Mouse (Mus musculus): ENCODE results near the gene Rrp1b. TPM values are rescaled to one million over a fixed set of nuclear protein-coding genes. Genes with fewer than 3 reads are reported as not detected.
"Not testable (repeated sequence)": the region's sequence is repeated elsewhere in the genome, so short reads cannot be mapped to it uniquely, and the experiment has no call there.

Gene Rrp1b
- total and polyA plus RNA-seq, 3 experiments = 60.9 to 149 (median 76.7) TPM

DNA sequence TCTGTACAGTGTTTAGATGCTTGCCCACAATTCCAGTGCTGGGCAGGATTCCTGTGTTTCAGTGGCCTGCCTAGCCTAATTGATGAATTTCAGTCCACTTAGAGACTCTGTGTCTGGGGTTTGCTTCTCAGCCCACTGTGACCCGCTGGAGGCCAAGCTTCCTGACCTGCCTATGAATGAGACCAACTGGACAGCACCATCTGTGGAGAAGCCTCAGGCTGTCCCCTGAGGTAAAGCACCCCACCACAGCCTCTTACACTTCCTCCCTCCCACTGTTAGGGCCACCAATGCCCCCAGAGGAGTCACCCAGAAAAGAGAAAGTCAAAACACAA is 55.1 kb downstream of the Rrp1b start:
- Histone ChIP-seq H3K9me3 (replicated peaks; ENCODE audit: low read length) (peaks cover 10% of the 10 kb centered on the region), H3K4me1 (ENCODE audit: control insufficient read depth in 1 of 2, insufficient read depth in 2 of 2) (peaks cover 9 to 33% of the 10 kb centered on the region in 2 experiments), H3K27ac (ENCODE audit: insufficient read depth, low read depth) (no peak overlapping the region), H3K4me3 (replicated peaks in 1 of 3; ENCODE audit: low read depth in 2 of 3, low read length in 2 of 3, poor library complexity in 1 of 3) (peak overlapping the region in 2 of 3 experiments; percentile 42 to 44), H3K9ac (ENCODE audit: insufficient read depth, low read depth) (no peak overlapping the region), H3K79me2 (replicated peaks; ENCODE audit: control insufficient read depth, extremely low read depth, insufficient read depth, poor library complexity, severe bottlenecking) (no peaks in the 10 kb centered on the region), H3K27me3 (replicated peaks) (peaks cover 3% of the 10 kb centered on the region), H3K36me3 (replicated peaks in 1 of 2; ENCODE audit: control insufficient read depth in 1 of 2, insufficient read depth in 1 of 2, low read length in 1 of 2) (no peaks in the 10 kb centered on the region), H3K4me2 (ENCODE audit: insufficient read depth, low read depth, poor library complexity, severe bottlenecking) (peak overlapping the region; percentile 30; the same call in 1 of the 2 replicates)
- in situ Hi-C loops (cut with MboI; ENCODE audit: low pct_ligation_motif_present, low pct_unique_long_range_greater_than_20kb, low sequenced_read_pairs) = no loop called here
- dilution Hi-C loops (cut with MboI; ENCODE audit: extremely low pct_ligation_motif_present, extremely low pct_unique_long_range_greater_than_20kb, low sequenced_read_pairs) = no loop called here
- TF ChIP-seq EP300 (IDR thresholded peaks at IDR 0.05; ENCODE audit: low read length) (peak; percentile 39; the same call in 1 of the 2 replicates), CTCF (conservative IDR thresholded peaks at IDR 0.05 in 1 of 2, IDR thresholded peaks at IDR 0.05 in 1 of 2; ENCODE audit: low read depth in 2 of 2, low read length in 2 of 2) (no peak), CHD1 (IDR thresholded peaks at IDR 0.05; ENCODE audit: low read depth, low read length) (0 out of 2 replicates have a peak, but pooled peaks have one; percentile 47), GABPA (IDR thresholded peaks at IDR 0.05; ENCODE audit: insufficient replicate concordance, low read depth, low read length) (no peak), USF1 (IDR thresholded peaks at IDR 0.05; ENCODE audit: low read depth, low read length) (no peak), POLR2A (IDR thresholded peaks at IDR 0.05; ENCODE audit: low read depth, low read length) (peak; percentile 63; the same call in 1 of the 2 replicates), ZNF384 (IDR thresholded peaks at IDR 0.05; ENCODE audit: low read depth, low read length) (no peak), CHD2 (IDR thresholded peaks at IDR 0.05; ENCODE audit: low read length) (0 out of 2 replicates have a peak, but pooled peaks have one; percentile 14), RCOR1 (conservative IDR thresholded peaks at IDR 0.05; ENCODE audit: low read depth, low read length) (no peak), IRF4 (IDR thresholded peaks at IDR 0.05; ENCODE audit: low read depth, low read length) (peak; percentile 84), SMC3 (IDR thresholded peaks at IDR 0.05; ENCODE audit: low read depth, low read length) (no peak), ETS1 (conservative IDR thresholded peaks at IDR 0.05; ENCODE audit: low read depth, low read length) (no peak), KAT2A (IDR thresholded peaks at IDR 0.05; ENCODE audit: insufficient replicate concordance, low read length) (no peak), SIN3A (IDR thresholded peaks at IDR 0.05; ENCODE audit: low read length) (peak; percentile 54; the same call in 1 of the 2 replicates)
- DNase-seq (ENCODE audit: extremely low read depth) = no peak

GRCm38 (mm10) chr17:32091364-32092240 is 55.7 kb downstream of the Rrp1b start:
- H3K79me2 ChIP-seq (replicated peaks; ENCODE audit: control insufficient read depth, extremely low read depth, insufficient read depth, poor library complexity, severe bottlenecking); H3K36me3 ChIP-seq (replicated peaks in 1 of 2; ENCODE audit: control insufficient read depth in 1 of 2, insufficient read depth in 1 of 2, low read length in 1 of 2); H3K27ac ChIP-seq (ENCODE audit: insufficient read depth, low read depth); dilution Hi-C loops (cut with MboI; ENCODE audit: extremely low pct_ligation_motif_present, extremely low pct_unique_long_range_greater_than_20kb, low sequenced_read_pairs); in situ Hi-C loops (cut with MboI; ENCODE audit: low pct_ligation_motif_present, low pct_unique_long_range_greater_than_20kb, low sequenced_read_pairs); H3K27me3 ChIP-seq (replicated peaks); H3K9ac ChIP-seq (ENCODE audit: insufficient read depth, low read depth): not testable (repeated sequence)
- H3K4me3 ChIP-seq (replicated peaks in 1 of 3; ENCODE audit: low read depth in 2 of 3, low read length in 2 of 3, poor library complexity in 1 of 3) = peak overlapping the region in 2 of 3 experiments; percentile 11 to 42
- peak; percentile 93 for DNase-seq (ENCODE audit: extremely low read depth)
- H3K4me1 ChIP-seq (ENCODE audit: control insufficient read depth in 1 of 2, insufficient read depth in 2 of 2) = peaks cover 9 to 33% of the 10 kb centered on the region in 2 experiments
- peaks cover 10% of the 10 kb centered on the region for H3K9me3 ChIP-seq (replicated peaks; ENCODE audit: low read length)
- H3K4me2 ChIP-seq (ENCODE audit: insufficient read depth, low read depth, poor library complexity, severe bottlenecking) = peak overlapping the region; percentile 33
- TF ChIP-seq HCFC1 (IDR thresholded peaks at IDR 0.05; ENCODE audit: low read depth, low read length) = peak; percentile 33; the same call in 1 of the 2 replicates
- TF ChIP-seq MAZ (IDR thresholded peaks at IDR 0.05; ENCODE audit: low read depth, low read length) = peak; percentile 88; the same call in 1 of the 2 replicates
- TF ChIP-seq BHLHE40 (IDR thresholded peaks at IDR 0.05; ENCODE audit: low read depth, low read length) = peak; percentile 66
- TF ChIP-seq MEF2A (IDR thresholded peaks at IDR 0.05; ENCODE audit: borderline replicate concordance, low read depth, low read length) = peak; percentile 39; the same call in 1 of the 2 replicates
- peak; percentile 47; the same call in 1 of the 2 replicates for TF ChIP-seq ETS1 (conservative IDR thresholded peaks at IDR 0.05; ENCODE audit: low read depth, low read length)
- 0 out of 2 replicates have a peak, but pooled peaks have one; percentile 9 for TF ChIP-seq CHD2 (IDR thresholded peaks at IDR 0.05; ENCODE audit: low read length)
- peak; percentile 87 for TF ChIP-seq ELF1 (IDR thresholded peaks at IDR 0.05; ENCODE audit: low read depth, low read length)
- peak; percentile 36; the same call in 1 of the 2 replicates for TF ChIP-seq ZMIZ1 (IDR thresholded peaks at IDR 0.05; ENCODE audit: low read depth, low read length)
- TF ChIP-seq TCF12 (IDR thresholded peaks at IDR 0.05; ENCODE audit: low read depth, low read length) = peak; percentile 51
- TF ChIP-seq NELFE (IDR thresholded peaks at IDR 0.05; ENCODE audit: low read depth, low read length) = 0 out of 2 replicates have a peak, but pooled peaks have one; percentile 48
